Mouse (Mus musculus): ENCODE measurements around the gene Xk.
"Not testable (repeated sequence)": the region's sequence is repeated elsewhere in the genome, so short reads cannot be mapped to it uniquely, and the experiment has no call there.

Xk gene

GRCm38 (mm10) chrX:9316457-9316856 is 43.9 kb downstream of the Xk start:
- not testable (repeated sequence) for DNase-seq (ENCODE audit: extremely low spot score, low read depth, low spot score)

GRCm38 (mm10) chrX:9327954-9328353 is 55.4 kb downstream of the Xk start:
- not testable (repeated sequence) for DNase-seq (ENCODE audit: extremely low spot score, low read depth, low spot score)

GRCm38 (mm10) chrX:9332366-9332962 is 59.9 kb downstream of the Xk start:
- not testable (repeated sequence) for DNase-seq (ENCODE audit: extremely low spot score, low read depth, low spot score)

- not testable (repeated sequence) for DNase-seq (ENCODE audit: extremely low spot score, low read depth, low spot score)
Observed at GRCm38 (mm10) chrX:9333035-9333434, 60.5 kb downstream of the Xk start.

GRCm38 (mm10) chrX:9334996-9335395 is 62.4 kb downstream of the Xk start:
- not testable (repeated sequence) for DNase-seq (ENCODE audit: extremely low spot score, low read depth, low spot score)

- not testable (repeated sequence) for DNase-seq (ENCODE audit: extremely low spot score, low read depth, low spot score)
Observed at GRCm38 (mm10) chrX:9350327-9350726, 77.8 kb downstream of the Xk start, which contains the start of gene H2al1k. Gene H2al1k (plus strand): TSS chrX:9350627.

Measured in hindlimb bud, embryonic 11.5 days (tissue).